Mouse (Mus musculus) hindbrain, embryonic 15.5 days (tissue): ENCODE measurements around the gene Cdr2l. TPM values are rescaled to one million over a fixed set of nuclear protein-coding genes. Genes with fewer than 3 reads are reported as not detected.
A peak's percentile ranks its signal among the peaks of the same experiment; 100 is the strongest.
"Not testable (repeated sequence)": the region's sequence is repeated elsewhere in the genome, so short reads cannot be mapped to it uniquely, and the experiment has no call there.

Source experiments
- ATAC-seq: fragments of 200-750 bp; cut with Nextera tagmentation; 2 replicates; pipeline ENCODE4 v1.8.0; 2017; ENCODE audit warnings: low read depth, moderate number of reproducible peaks, moderate TSS enrichment; ENCODE audit not compliant: low FRiP score
- H3K27ac ChIP-seq: fragments of 300-500 bp; sonication (generic); replicated peaks from 2 replicates; pipeline ENCODE4 v1.5.1; 2015; ENCODE audit warnings: mild to moderate bottlenecking, inconsistent platforms
- H3K27me3 ChIP-seq: fragments of 300-500 bp; sonication (generic); 2 replicates; pipeline ENCODE4 v1.6.1; 2015; ENCODE audit warnings: control low read depth, inconsistent platforms
- H3K36me3 ChIP-seq: fragments of 300-500 bp; sonication (generic); 2 replicates; pipeline ENCODE4 v1.6.1; 2015; ENCODE audit warnings: control low read depth, inconsistent platforms
- H3K4me1 ChIP-seq: fragments of 300-500 bp; sonication (generic); replicated peaks from 2 replicates; pipeline ENCODE4 v1.6.1; 2015; ENCODE audit warnings: control low read depth, inconsistent platforms
- H3K4me2 ChIP-seq: fragments of 300-500 bp; sonication (generic); 2 replicates; pipeline ENCODE4 v1.6.1; 2015; ENCODE audit warnings: moderate library complexity, mild to moderate bottlenecking, inconsistent platforms
- H3K4me3 ChIP-seq: fragments of 300-500 bp; sonication (generic); 2 replicates; pipeline ENCODE4 v1.5.1; 2015; ENCODE audit warnings: mild to moderate bottlenecking, inconsistent platforms
- H3K9ac ChIP-seq: fragments of 300-500 bp; sonication (generic); 2 replicates; pipeline ENCODE4 v1.6.1; 2015; ENCODE audit warnings: inconsistent platforms
- H3K9me3 ChIP-seq: fragments of 300-500 bp; sonication (generic); 2 replicates; pipeline ENCODE4 v1.6.1; 2016; ENCODE audit warnings: control low read depth, inconsistent platforms
- WGBS: fragments of 180-500 bp; shearing (Covaris S2); methylation state at CpG from one replicate; pipeline ENCODE4 v1.1.7; 2015; 5-methylcytosine and 5-hydroxymethylcytosine counted together
- polyA plus RNA-seq: library from polyadenylated mRNA; unstranded; fragments of >200 nt; fragmentation: Nextera tagmentation; extraction: Ambion mirVana; gene quantifications from 2 replicates; pipeline ENCODE4 v1.2.1, GENCODE M21; 2015

Cdr2l gene
- polyA plus RNA-seq, 1 experiment from 2014 or later, result 27.0 TPM

GRCm38 (mm10) chr11:115372737-115373136 lies 9.0 kb upstream of the Cdr2l start:
- Histone ChIP-seq H3K27ac (no peak overlapping the region), H3K4me1 (peaks cover 16% of the 10 kb centered on the region), H3K36me3 (no peaks in the 10 kb centered on the region), H3K27me3 (peaks cover 4% of the 10 kb centered on the region; the same call in 1 of the 2 replicates), H3K4me3 (no peak overlapping the region), H3K4me2 (no peak overlapping the region), H3K9ac (no peak overlapping the region), H3K9me3 (no peaks in the 10 kb centered on the region)
- no peak for ATAC-seq
- 55% methylated on average over 2 of the region's 2 CpGs for WGBS

DNA sequence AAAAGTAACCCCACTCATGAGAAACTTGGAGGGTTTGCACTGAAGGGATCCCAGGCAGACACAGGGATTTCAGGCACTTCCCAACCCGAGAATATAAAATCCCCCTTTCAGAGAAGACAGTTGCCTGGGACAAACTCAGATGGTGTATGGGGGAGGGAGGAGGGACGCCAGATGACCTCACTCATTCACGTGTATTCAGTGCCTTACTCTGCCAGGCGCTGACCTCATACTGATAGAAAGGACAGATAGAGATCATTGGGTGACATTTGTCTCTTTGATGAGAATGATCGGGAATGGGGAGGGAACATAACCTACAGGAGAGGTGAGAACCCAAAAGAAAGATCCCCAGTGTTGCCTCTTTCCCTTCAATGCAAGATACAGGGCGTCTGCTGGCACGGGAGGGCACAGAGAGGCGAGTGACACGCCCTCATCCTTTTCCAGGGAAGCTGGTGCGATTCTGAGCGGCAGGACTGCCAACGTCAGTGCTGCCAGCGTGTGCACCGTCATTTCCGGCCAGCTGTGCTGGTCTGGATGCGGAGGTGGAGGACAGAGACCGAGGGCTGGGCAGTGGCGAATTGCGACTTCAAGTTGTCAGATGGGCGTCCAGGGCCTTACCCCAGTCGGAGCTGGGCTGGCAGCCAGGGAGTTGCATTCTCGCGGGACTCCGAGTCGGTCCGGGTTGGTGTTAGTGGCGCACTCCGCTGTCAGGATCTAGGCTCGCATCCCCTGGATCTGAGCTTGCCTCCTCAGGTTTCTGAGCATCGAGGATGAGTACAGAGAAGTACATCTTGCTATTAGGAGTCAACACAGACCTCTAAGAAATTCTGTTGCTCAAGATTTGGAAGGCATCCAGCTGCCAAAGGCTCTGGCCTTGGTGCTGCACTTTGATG lies 7.7 kb upstream of the Cdr2l start:
- H3K27ac ChIP-seq, result peak overlapping the region; percentile 80
- peaks cover 16% of the 10 kb centered on the region for H3K4me1 ChIP-seq
- H3K4me3 ChIP-seq, result peak overlapping the region; percentile 43
- under 1% methylated on average over 30 of the region's 30 CpGs for WGBS
- H3K9ac ChIP-seq, result peak overlapping the region; percentile 68
- peak overlapping the region; percentile 68 for H3K4me2 ChIP-seq
- H3K9me3 ChIP-seq, result no peaks in the 10 kb centered on the region
- H3K36me3 ChIP-seq, result no peaks in the 10 kb centered on the region
- peaks cover 4% of the 10 kb centered on the region; the same call in 1 of the 2 replicates for H3K27me3 ChIP-seq
- peak; percentile 90 for ATAC-seq

GRCm38 (mm10) chr11:115374695-115375425 lies 6.9 kb upstream of the Cdr2l start:
- H3K4me1 ChIP-seq, result peaks cover 16% of the 10 kb centered on the region
- WGBS, result 67% methylated on average over 12 of the region's 12 CpGs
- H3K36me3 ChIP-seq, result no peaks in the 10 kb centered on the region
- peak overlapping the region; percentile 80 for H3K27ac ChIP-seq
- H3K9me3 ChIP-seq, result no peaks in the 10 kb centered on the region
- H3K9ac ChIP-seq, result peak overlapping the region; percentile 68; the same call in 1 of the 2 replicates
- peaks cover 4% of the 10 kb centered on the region; the same call in 1 of the 2 replicates for H3K27me3 ChIP-seq
- peak overlapping the region; percentile 68 for H3K4me2 ChIP-seq
- ATAC-seq, result peak; percentile 16; the same call in 1 of the 2 replicates
- H3K4me3 ChIP-seq, result peak overlapping the region; percentile 43

DNA sequence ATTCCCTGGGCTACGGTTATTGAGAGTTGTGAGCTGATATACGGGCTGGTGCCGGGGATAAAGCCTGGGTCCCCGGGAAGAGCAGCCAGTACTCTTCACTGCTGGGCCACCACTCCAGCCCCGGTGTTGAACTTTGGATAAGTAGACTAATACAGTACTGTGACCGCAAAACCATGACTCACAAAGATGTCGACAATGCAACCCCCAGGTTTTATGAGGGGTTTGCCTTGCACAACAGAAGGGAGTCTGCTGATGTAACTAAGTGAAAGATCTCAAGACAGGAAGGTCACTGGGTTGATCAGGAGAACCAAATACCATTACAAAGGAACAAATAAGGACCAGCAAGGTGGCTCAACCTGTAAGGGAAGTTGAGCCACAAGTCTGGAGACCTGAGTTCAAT lies 5.0 kb upstream of the Cdr2l start:
- Histone ChIP-seq H3K9me3 (no peaks in the 10 kb centered on the region), H3K4me1 (peaks cover 20% of the 10 kb centered on the region), H3K36me3 (no peaks in the 10 kb centered on the region), H3K27me3 (peaks cover 4% of the 10 kb centered on the region; the same call in 1 of the 2 replicates), H3K9ac (no peak overlapping the region), H3K27ac (no peak overlapping the region), H3K4me2 (no peak overlapping the region), H3K4me3 (no peak overlapping the region)
- WGBS, result 76% methylated on average over 7 of the region's 7 CpGs
- ATAC-seq, result no peak

- Histone ChIP-seq H3K4me3 (no peak overlapping the region), H3K36me3 (no peaks in the 10 kb centered on the region), H3K27me3 (peaks cover 4% of the 10 kb centered on the region; the same call in 1 of the 2 replicates), H3K4me2 (no peak overlapping the region), H3K4me1 (peaks cover 20% of the 10 kb centered on the region), H3K27ac (no peak overlapping the region), H3K9ac (no peak overlapping the region), H3K9me3 (no peaks in the 10 kb centered on the region)
- 94% methylated on average over 4 of the region's 4 CpGs for WGBS
- no peak for ATAC-seq
These were observed 4.5 kb upstream of the Cdr2l start for GRCm38 (mm10) chr11:115377254-115377653.

DNA sequence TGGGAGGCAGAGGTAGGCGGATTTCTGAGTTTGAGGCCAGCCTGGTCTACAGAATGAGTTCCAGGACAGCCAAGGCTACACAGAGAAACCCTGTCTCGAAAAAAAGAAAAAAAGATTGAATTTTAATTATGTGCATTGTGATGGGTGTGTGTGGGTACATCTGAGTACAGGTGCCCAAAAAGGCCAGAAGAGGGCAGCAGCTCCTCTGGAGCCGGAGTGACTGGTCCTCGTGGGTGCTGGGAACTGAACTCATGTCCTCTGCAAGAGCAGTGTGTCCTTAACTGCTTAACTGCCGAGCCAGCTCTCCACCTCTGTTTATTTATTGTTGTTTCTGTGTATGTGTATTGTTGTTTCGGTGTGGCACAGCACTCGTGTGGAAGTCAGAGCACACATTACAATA lies 3.9 kb upstream of the Cdr2l start:
- WGBS, result 88% methylated on average over 7 of the region's 7 CpGs
- H3K4me3 ChIP-seq, result no peak overlapping the region
- no peak overlapping the region for H3K4me2 ChIP-seq
- H3K9ac ChIP-seq, result no peak overlapping the region
- peaks cover 4% of the 10 kb centered on the region; the same call in 1 of the 2 replicates for H3K27me3 ChIP-seq
- no peak for ATAC-seq
- no peaks in the 10 kb centered on the region for H3K9me3 ChIP-seq
- H3K36me3 ChIP-seq, result no peaks in the 10 kb centered on the region
- no peak overlapping the region for H3K27ac ChIP-seq
- peaks cover 25% of the 10 kb centered on the region for H3K4me1 ChIP-seq

GRCm38 (mm10) chr11:115381276-115381675 lies 440 bp upstream of the Cdr2l start:
- H3K27ac ChIP-seq, result peak overlapping the region; percentile 96
- ATAC-seq, result no peak
- no peaks in the 10 kb centered on the region for H3K36me3 ChIP-seq
- H3K4me2 ChIP-seq, result peak overlapping the region; percentile 92
- H3K9ac ChIP-seq, result peak overlapping the region; percentile 99; the same call in 1 of the 2 replicates
- H3K4me3 ChIP-seq, result peak overlapping the region; percentile 92
- 15% methylated on average over 9 of the region's 9 CpGs for WGBS
- H3K4me1 ChIP-seq, result peaks cover 40% of the 10 kb centered on the region
- H3K27me3 ChIP-seq, result no peaks in the 10 kb centered on the region
- H3K9me3 ChIP-seq, result no peaks in the 10 kb centered on the region

DNA sequence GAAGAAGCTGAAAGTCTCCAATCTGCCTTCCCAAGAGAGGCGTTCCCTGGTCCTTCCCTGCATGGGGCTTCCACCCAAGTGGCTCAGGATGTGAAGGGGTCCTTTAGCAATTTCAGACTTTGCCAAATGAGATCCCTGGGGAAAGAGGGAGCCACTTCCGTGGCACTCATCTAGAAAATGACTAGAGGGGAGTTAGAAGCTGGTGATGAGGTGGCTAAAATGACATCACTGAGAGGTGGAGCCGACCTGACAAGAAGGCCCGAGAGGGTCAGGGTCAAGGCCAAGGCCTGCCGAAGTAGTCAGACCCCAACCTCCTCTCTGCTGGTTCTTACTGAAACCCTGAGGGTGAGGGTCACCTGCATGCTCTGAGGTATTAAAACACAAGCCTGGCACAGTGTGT lies 1.2 kb downstream of the Cdr2l start:
- Histone ChIP-seq H3K9ac (peak overlapping the region; percentile 99), H3K27ac (peak overlapping the region; percentile 96), H3K4me1 (peaks cover 42% of the 10 kb centered on the region), H3K36me3 (no peaks in the 10 kb centered on the region), H3K4me3 (peak overlapping the region; percentile 92), H3K27me3 (no peaks in the 10 kb centered on the region), H3K4me2 (peak overlapping the region; percentile 92), H3K9me3 (no peaks in the 10 kb centered on the region)
- WGBS, result 11% methylated on average over 5 of the region's 5 CpGs
- no peak for ATAC-seq

GRCm38 (mm10) chr11:115383701-115384474 lies 2.2 kb downstream of the Cdr2l start:
- H3K4me3 ChIP-seq, result peak overlapping the region; percentile 92
- H3K9me3 ChIP-seq, result no peaks in the 10 kb centered on the region
- ATAC-seq, result 0 out of 2 replicates have a peak, but pooled peaks have one; percentile 1
- no peaks in the 10 kb centered on the region for H3K36me3 ChIP-seq
- 28% methylated on average over 16 of the region's 16 CpGs for WGBS
- peaks cover 42% of the 10 kb centered on the region for H3K4me1 ChIP-seq
- peak overlapping the region; percentile 92 for H3K4me2 ChIP-seq
- H3K9ac ChIP-seq, result peak overlapping the region; percentile 99
- no peaks in the 10 kb centered on the region for H3K27me3 ChIP-seq
- H3K27ac ChIP-seq, result peak overlapping the region; percentile 96

- H3K9me3 ChIP-seq, result no peaks in the 10 kb centered on the region
- no peak overlapping the region for H3K4me3 ChIP-seq
- no peaks in the 10 kb centered on the region for H3K36me3 ChIP-seq
- WGBS, result 77% methylated on average over 5 of the region's 5 CpGs
- ATAC-seq, result no peak
- H3K27ac ChIP-seq, result no peak overlapping the region
- H3K4me1 ChIP-seq, result peaks cover 42% of the 10 kb centered on the region
- no peaks in the 10 kb centered on the region for H3K27me3 ChIP-seq
- no peak overlapping the region for H3K9ac ChIP-seq
- H3K4me2 ChIP-seq, result peak overlapping the region; percentile 92
These were observed 2.9 kb downstream of the Cdr2l start for GRCm38 (mm10) chr11:115384587-115384986.

GRCm38 (mm10) chr11:115386859-115387258 lies 5.1 kb downstream of the Cdr2l start:
- H3K4me2 ChIP-seq, ATAC-seq, H3K27me3 ChIP-seq, H3K9ac ChIP-seq, H3K4me3 ChIP-seq, H3K9me3 ChIP-seq, H3K27ac ChIP-seq: not testable (repeated sequence)
- 88% methylated on average over 3 of the region's 3 CpGs for WGBS
- H3K36me3 ChIP-seq, result peaks cover 18% of the 10 kb centered on the region
- H3K4me1 ChIP-seq, result peaks cover 38% of the 10 kb centered on the region
